Mouse (Mus musculus): ENCODE measurements around the gene Gm9495.

- TF ChIP-seq CTCF (IDR thresholded peaks at IDR 0.05) (no peak), EP300 (IDR thresholded peaks at IDR 0.05) (no peak)
Observed at GRCm38 (mm10) chr8:69384361-69384760, 69.0 kb downstream of the Gm9495 start.
